Mouse (Mus musculus) urinary bladder, postnatal 14 days (tissue): Measurements from ENCODE around the gene Atp5d.

Experiments used
- DNase-seq: peaks from one replicate; pipeline ENCODE4 v3.0.0; 2021; ENCODE audit warnings: low spot score

Gene Atp5d

GRCm38 (mm10) chr10:80117736-80118135, 20.7 kb upstream of the Atp5d start:
- DNase-seq = no peak

DNA sequence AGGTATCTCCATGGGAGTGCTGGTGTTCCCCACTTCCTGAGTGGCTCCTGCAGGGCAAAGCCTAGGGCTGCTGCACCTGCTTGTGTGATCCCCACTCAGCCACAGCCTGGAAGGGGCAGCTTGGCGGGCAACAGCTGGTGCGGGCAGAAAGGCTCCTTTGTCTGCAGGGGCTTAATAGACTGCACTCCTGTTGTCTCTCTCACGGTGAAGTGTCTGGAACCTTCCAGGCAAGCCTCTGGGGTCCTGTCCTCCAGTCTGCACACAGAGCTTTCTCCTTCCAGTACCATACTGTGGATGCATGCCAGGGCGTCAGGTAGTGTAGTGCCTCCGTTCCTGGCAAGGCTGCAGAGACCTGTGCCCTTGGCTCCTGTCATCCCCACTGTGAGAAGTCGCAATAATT, 19.9 kb upstream of the Atp5d start:
- DNase-seq = no peak

DNA sequence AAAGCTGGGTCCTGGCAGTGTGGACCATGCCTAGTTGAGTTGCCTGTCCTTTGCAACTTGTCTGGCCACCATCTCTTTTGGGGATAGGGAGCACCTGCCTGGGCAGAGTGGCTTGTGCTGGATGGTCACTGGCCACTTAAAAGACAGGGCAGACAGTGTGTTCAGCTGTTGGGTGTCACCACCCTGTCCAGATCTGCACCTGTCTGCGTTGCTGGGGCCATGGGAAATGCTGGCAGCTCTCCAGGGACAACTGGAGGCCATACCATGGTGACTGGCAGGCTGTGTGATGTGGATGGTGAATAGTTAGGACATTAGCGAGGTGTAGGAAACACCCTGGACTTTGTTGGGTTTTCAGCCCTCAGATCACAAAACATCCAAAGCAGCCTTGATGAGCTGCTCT, 18.3 kb upstream of the Atp5d start:
- no peak for DNase-seq

DNA sequence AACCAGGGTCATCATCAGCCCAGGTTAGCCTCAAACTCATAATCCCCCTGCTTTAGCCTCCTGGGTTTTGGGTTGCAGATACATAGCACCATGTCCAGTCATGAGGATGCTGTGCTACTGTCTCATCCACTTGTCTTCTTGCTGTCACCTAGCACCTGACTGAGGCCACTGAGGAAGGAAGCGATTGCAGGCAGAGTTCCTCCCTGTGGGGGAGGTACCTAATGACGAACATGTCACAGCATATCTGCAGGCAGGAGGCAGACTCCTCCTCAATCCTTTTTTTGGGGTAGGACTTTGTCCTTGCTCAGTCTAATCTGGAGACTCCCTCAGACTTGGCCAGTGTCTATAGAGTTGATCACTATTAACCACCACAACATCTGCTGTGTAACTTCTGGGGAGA, 16.8 kb upstream of the Atp5d start:
- no peak for DNase-seq

GRCm38 (mm10) chr10:80123932-80124562, 14.4 kb upstream of the Atp5d start:
- DNase-seq = no peak

DNA sequence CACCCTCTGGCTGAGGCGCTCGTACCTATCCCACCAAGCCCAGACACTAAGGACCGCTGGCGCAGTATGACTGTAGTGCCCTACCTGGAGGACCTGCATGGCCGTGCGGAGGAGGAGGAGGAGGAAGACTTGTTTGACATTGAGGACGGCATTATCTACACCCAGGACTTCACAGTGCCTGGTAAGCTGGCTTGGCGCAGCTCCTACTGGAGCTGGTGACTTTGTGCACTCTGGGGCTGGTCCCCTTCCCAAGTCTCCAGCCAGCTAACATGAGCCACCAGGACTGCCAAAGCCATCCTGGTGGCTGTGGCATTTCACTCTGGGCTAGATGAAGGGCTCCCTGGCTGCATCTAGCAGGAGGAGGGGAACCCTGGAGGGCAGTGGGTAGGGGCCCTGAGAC, 10.5 kb upstream of the Atp5d start:
- no peak for DNase-seq

DNA sequence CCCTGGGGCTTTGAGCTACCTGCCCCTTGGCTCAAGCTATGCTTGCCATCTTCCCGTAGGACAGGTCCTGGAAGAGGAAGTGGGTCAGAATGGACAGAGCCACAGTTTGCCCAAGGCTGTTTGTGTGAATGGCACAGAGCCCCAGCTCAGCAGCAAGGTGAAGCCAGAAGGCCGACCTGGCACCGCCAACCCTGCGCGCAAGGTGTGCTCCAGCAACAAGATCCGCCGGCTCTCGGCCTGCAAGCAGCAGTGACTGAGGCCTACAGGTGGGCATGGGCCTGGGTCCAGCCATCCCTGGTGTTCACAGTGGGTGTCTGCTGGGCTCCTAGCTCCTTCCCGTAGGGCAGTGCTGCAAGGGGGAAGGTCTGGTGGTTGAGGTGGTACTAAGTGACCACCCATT, 8.6 kb upstream of the Atp5d start:
- DNase-seq = peak; percentile 35

GRCm38 (mm10) chr10:80130403-80131031, 7.9 kb upstream of the Atp5d start:
- peak; percentile 58 for DNase-seq

- DNase-seq = no peak
Observed at GRCm38 (mm10) chr10:80131316-80131951, 7.0 kb upstream of the Atp5d start.

GRCm38 (mm10) chr10:80131952-80132350, 6.5 kb upstream of the Atp5d start:
- DNase-seq = no peak

GRCm38 (mm10) chr10:80133226-80133849, 5.1 kb upstream of the Atp5d start:
- peak; percentile 11 for DNase-seq

DNA sequence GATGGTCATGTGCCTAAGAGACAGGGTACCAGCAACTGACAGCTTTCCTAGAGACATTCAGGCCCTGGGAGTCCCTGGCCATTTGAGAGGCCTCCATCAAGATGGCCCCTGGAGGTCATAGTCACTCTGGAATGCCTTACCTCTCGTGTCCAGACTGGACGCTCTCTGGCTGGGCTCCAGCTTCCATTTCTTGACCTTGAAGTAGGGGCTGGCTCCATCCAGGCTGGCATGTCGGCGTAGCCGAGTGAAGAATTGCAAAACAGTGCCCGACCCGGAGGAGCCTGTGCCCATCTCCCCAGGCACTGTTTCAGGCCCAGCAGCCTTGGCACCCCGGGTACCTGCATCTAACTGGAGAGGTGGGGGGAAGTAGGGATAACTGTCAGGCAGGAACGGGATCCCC, 4.0 kb upstream of the Atp5d start:
- DNase-seq = no peak

- no peak for DNase-seq
Observed at GRCm38 (mm10) chr10:80135161-80135560, 3.3 kb upstream of the Atp5d start.

- DNase-seq = no peak
Observed at GRCm38 (mm10) chr10:80135641-80136040, 2.8 kb upstream of the Atp5d start.

DNA sequence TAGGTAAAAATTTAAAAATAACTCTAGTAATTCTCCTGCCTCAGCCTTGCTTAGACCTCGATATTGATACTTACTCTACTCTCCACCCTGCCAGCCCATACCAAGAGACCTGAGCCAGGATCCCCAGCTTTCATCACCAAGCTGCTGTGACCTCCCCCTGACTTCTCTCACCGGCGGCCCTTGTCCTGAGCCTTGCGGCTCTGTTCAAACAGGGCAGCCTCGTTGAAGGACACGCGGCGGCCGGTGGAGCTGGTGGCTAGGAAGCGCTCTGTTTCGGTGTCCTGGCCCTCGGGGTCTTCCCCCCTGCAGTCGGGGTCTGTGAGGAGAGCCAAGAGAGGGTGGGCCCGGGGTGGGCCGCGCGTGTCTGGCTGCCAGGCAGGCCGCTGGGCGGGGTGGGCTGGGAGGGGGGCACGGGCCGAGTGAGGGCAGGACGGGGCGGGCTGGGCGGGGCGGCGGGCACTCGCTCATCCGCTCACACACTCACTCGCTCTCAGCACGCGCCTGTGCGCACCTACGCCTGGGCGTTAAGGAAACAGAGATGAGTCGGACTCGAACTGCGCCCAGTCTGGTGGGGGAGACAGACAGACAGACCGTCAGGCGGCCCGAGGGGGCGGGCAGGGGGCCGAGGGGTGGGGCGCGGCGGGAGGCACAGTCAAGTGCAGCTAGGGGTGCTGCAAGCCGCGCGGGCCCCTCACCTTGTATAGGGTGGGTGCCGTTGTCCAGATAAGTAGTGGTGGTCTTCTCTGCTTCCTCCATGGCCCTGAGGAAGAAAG, 2.1 kb upstream of the Atp5d start:
- DNase-seq = no peak

DNA sequence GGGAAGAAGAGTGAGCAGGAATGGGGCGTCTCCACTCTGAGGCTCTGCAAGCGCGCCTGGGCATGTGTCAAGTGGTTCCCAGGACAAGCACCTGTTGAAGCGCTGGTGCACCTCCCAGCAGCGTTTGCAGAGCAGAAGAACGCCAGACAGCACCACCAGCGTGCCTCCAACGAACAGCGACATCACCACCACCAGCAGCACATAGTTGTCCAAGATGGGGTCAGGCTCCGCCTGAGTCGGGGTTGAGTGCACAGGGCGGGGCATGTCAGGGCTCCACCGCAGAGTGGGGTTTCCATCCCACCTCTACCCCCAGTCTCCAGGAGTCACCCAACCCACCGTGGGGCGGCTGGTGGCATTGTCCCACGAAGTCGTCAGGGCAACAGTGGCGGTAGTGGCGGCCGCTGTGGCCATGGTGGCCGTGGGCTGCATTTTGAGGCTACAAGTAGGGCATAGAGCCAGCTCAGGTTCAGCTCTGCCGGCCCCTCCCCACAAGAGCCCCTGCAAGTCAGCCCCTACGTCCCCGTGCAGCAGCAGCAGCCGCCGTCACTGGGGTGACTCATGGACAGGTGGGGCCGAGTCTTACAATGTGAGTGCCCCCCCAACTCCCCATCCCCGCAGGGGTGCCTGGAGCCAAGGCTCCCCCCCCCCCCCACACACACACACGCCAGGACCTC, 1.3 kb upstream of the Atp5d start:
- peak; percentile 38 for DNase-seq

- peak; percentile 48 for DNase-seq
Observed at GRCm38 (mm10) chr10:80137626-80138552, 543 bp upstream of the Atp5d start.

DNA sequence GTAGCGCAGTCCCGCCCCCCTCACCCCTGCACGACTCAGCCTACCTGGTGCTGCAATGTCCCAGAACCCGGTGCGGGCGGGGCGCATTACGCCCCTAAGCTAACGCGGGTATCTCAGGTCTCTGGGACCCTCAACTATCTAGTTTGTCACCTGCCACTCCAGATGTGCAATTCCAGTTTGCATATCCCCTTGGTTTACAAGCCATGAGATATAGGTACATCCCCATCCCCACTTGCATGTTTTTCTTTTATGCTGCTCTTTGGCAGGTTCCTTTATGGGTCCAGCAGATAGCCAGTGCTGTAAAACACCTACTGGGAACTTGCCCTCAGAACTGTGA, 975 bp downstream of the Atp5d start:
- DNase-seq = peak; percentile 16

DNA sequence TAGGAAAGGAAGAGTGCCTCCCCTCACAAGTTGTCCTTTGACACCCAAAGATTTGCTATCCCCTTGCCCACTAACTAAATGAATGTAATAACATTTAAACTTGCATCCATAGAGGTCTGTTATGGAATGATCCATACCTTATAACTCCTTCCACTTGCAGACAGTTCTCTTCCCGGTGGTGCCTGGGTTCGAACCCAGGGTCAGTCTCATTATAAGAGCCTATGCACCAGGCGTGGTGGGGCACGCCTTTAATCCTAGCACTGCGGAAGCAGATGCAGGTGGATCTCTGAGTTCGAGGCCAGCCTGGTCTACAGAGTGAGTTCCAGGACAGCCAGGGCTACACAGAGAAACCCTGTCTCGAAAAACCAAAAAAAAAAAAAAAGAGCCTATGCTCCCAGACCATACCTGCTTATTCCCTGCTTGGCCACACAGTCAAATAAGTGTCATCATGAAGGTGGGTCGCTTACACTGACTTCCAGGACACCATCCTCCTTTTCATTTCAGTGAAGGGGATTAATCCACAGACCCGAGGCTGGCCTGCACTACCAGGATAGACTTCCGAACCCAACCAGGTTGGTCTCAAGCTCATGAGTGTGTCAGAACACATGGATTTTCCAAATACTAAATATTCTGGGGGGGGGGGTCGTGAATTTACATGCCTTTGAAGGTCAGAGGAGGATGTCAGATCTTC, 1.7 kb downstream of the Atp5d start:
- no peak for DNase-seq

DNA sequence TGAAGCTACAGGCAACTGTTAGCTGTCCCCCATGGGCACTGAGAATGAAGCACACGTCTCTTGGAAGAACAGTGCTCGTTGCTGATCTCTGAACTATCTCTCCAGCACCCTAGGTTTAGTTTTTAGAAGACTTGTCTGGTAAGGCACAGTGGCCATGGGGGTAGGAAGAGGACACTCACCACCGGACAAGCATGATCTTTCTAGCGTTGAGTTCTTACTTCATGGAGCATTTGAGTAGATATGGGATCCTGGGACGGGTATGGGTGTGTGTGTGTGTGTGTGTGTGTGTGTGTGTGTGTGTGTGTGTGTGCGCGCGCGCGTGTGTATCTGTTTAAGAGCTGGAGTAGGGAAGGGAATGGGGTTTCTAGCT, 2.2 kb downstream of the Atp5d start, which contains the start of gene Cbarp:
TSS of gene Cbarp (minus strand) at position 170 of the 370 bp plus-strand sequence.
- no peak for DNase-seq
